ENCODE assay signal across 9 mouse cellular contexts in the genomic region with DNA sequence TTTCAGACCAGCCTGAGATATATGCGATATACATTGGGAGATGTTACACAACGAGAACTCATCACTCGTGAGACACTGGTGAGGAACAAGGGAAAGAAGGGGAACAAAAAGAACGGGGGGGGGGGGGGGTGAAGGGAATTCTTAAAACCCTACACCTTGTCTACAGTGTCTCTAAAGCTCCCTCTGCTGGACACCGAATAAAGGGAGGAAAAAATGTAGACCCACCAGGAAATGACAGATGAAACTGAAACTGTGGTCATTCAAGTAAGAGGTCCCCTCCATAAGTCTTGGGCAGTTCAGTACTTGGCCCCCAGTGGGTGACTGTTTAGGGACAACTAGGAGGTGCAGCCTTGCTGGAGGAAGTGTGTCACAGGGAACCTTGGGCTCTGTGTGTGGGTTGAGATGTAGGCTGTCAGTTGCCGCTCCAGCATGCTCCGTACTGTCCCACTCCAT. TPM values are rescaled to one million over a fixed set of nuclear protein-coding genes. Genes with fewer than 3 reads are reported as not detected.
DNase-seq lines count a peak whose midpoint lies in the region; ATAC-seq and TF ChIP-seq lines count a peak whose summit lies in the region.
"Had no signal": no experiment of that assay in that cellular context is flagged by ENCODE, and none has a peak within 500 bp of the region (broad histone marks: within the 10 kb centered on the region; RNA-seq: fewer than 3 reads in every experiment).

No protein-coding gene starts in this region.

- ATAC-seq in midbrain, embryonic 14.5 days (ENCODE audit: low FRiP score, low TSS enrichment), result no peak
- ATAC-seq in midbrain, embryonic 16.5 days, result no peak
- peak; percentile 34 for ATAC-seq in intestine, embryonic 15.5 days
- peak; percentile 47; the same call in 1 of the 2 replicates for ATAC-seq in lung, postnatal 0 days
- ATAC-seq in midbrain, embryonic 13.5 days, result no peak

- no peak overlapping the region for H3K27ac ChIP-seq in midbrain, embryonic 14.5 days (replicated peaks; ENCODE audit: low read depth, low read length)
- no peak overlapping the region for H3K27ac ChIP-seq in midbrain, embryonic 16.5 days (ENCODE audit: low read length)
- no peak overlapping the region for H3K27ac ChIP-seq in intestine, embryonic 15.5 days
- no peak overlapping the region for H3K27ac ChIP-seq in lung, postnatal 0 days (ENCODE audit: low read length)
- no peak overlapping the region for H3K27ac ChIP-seq in midbrain, embryonic 13.5 days

- peaks cover 12% of the 10 kb centered on the region; the same call in 1 of the 2 replicates for H3K36me3 ChIP-seq in midbrain, embryonic 14.5 days (ENCODE audit: control insufficient read depth, insufficient read depth, low read length)
- H3K36me3 ChIP-seq in midbrain, embryonic 16.5 days (ENCODE audit: control insufficient read depth, insufficient read depth, low read length), result no peaks in the 10 kb centered on the region
- H3K36me3 ChIP-seq in intestine, embryonic 15.5 days, result no peaks in the 10 kb centered on the region; the same call in 1 of the 2 replicates
- no peaks in the 10 kb centered on the region; the same call in 1 of the 2 replicates for H3K36me3 ChIP-seq in lung, postnatal 0 days (ENCODE audit: insufficient read depth, low read length)
- H3K36me3 ChIP-seq in midbrain, embryonic 13.5 days, result peaks cover 6% of the 10 kb centered on the region; the same call in 1 of the 2 replicates

- WGBS in midbrain, embryonic 14.5 days, result 62% methylated on average over 7 of the region's 7 CpGs
- WGBS in midbrain, embryonic 16.5 days, result 62% methylated on average over 7 of the region's 7 CpGs
- WGBS in intestine, embryonic 15.5 days, result 66% methylated on average over 7 of the region's 7 CpGs
- 56% methylated on average over 7 of the region's 7 CpGs for WGBS in lung, postnatal 0 days
- 66% methylated on average over 7 of the region's 7 CpGs for WGBS in midbrain, embryonic 13.5 days

- H3K4me2 ChIP-seq in midbrain, embryonic 14.5 days (ENCODE audit: low read length), result no peak overlapping the region
- H3K4me2 ChIP-seq in midbrain, embryonic 16.5 days (ENCODE audit: low read length), result no peak overlapping the region
- no peak overlapping the region for H3K4me2 ChIP-seq in intestine, embryonic 15.5 days (replicated peaks)
- H3K4me2 ChIP-seq in lung, postnatal 0 days (replicated peaks; ENCODE audit: low read depth, low read length), result no peak overlapping the region
- H3K4me2 ChIP-seq in midbrain, embryonic 13.5 days (replicated peaks), result no peak overlapping the region

- H3K4me3 ChIP-seq in midbrain, embryonic 14.5 days (replicated peaks; ENCODE audit: low read depth, low read length), result no peak overlapping the region
- no peak overlapping the region for H3K4me3 ChIP-seq in midbrain, embryonic 16.5 days (ENCODE audit: low read depth, low read length)
- no peak overlapping the region for H3K4me3 ChIP-seq in intestine, embryonic 15.5 days (replicated peaks)
- H3K4me3 ChIP-seq in lung, postnatal 0 days (ENCODE audit: low read depth, low read length), result no peak overlapping the region
- no peak overlapping the region for H3K4me3 ChIP-seq in midbrain, embryonic 13.5 days (replicated peaks)

- H3K27me3 ChIP-seq in midbrain, embryonic 14.5 days (ENCODE audit: control insufficient read depth, insufficient read depth, low read length), result no peaks in the 10 kb centered on the region
- H3K27me3 ChIP-seq in midbrain, embryonic 16.5 days (ENCODE audit: control insufficient read depth, insufficient read depth, low read depth, low read length), result no peaks in the 10 kb centered on the region
- H3K27me3 ChIP-seq in intestine, embryonic 15.5 days (replicated peaks), result no peaks in the 10 kb centered on the region
- H3K27me3 ChIP-seq in lung, postnatal 0 days (replicated peaks; ENCODE audit: insufficient read depth, low read length), result no peaks in the 10 kb centered on the region
- H3K27me3 ChIP-seq in midbrain, embryonic 13.5 days, result no peaks in the 10 kb centered on the region

- TF ChIP-seq EP300 in lung, postnatal 0 days (IDR thresholded peaks at IDR 0.05), result no peak

- peak; percentile 68 for TF ChIP-seq CTCF in lung, postnatal 0 days (IDR thresholded peaks at IDR 0.05)

- H3K9ac ChIP-seq in midbrain, embryonic 14.5 days (replicated peaks; ENCODE audit: low read length), result no peak overlapping the region
- H3K9ac ChIP-seq in midbrain, embryonic 16.5 days (ENCODE audit: low read depth, low read length), result no peak overlapping the region
- no peak overlapping the region for H3K9ac ChIP-seq in intestine, embryonic 15.5 days
- H3K9ac ChIP-seq in lung, postnatal 0 days (replicated peaks; ENCODE audit: low read depth), result no peak overlapping the region
- no peak overlapping the region for H3K9ac ChIP-seq in midbrain, embryonic 13.5 days (replicated peaks)

- no peaks in the 10 kb centered on the region for H3K4me1 ChIP-seq in midbrain, embryonic 14.5 days (ENCODE audit: control insufficient read depth, insufficient read depth, low read length)
- peaks cover 2% of the 10 kb centered on the region; the same call in 1 of the 2 replicates for H3K4me1 ChIP-seq in midbrain, embryonic 16.5 days (ENCODE audit: control insufficient read depth, insufficient read depth, low read length)
- no peaks in the 10 kb centered on the region for H3K4me1 ChIP-seq in intestine, embryonic 15.5 days (replicated peaks)
- H3K4me1 ChIP-seq in lung, postnatal 0 days (ENCODE audit: insufficient read depth, low read depth, low read length), result no peaks in the 10 kb centered on the region
- peaks cover 10% of the 10 kb centered on the region; the same call in 1 of the 2 replicates for H3K4me1 ChIP-seq in midbrain, embryonic 13.5 days (replicated peaks)

- H3K9me3 ChIP-seq in midbrain, embryonic 14.5 days (ENCODE audit: control insufficient read depth, low read length), result no peaks in the 10 kb centered on the region
- no peaks in the 10 kb centered on the region for H3K9me3 ChIP-seq in midbrain, embryonic 16.5 days (replicated peaks; ENCODE audit: control insufficient read depth, low read length, poor library complexity, severe bottlenecking)
- H3K9me3 ChIP-seq in intestine, embryonic 15.5 days, result no peaks in the 10 kb centered on the region
- no peaks in the 10 kb centered on the region for H3K9me3 ChIP-seq in lung, postnatal 0 days (ENCODE audit: low read length)
- no peaks in the 10 kb centered on the region for H3K9me3 ChIP-seq in midbrain, embryonic 13.5 days

- peak; percentile 26 for DNase-seq in adrenal gland, adult 2 months
- DNase-seq in adrenal gland, adult 18-20 months (ENCODE audit: low spot score in 2 of 2), result no peak
- DNase-seq in midbrain, embryonic 14.5 days, result peak; percentile 62
- peak; percentile 50 for DNase-seq in embryo, embryonic 11 days
- peak; percentile 72 for DNase-seq in lung, postnatal 0 days (ENCODE audit: low spot score)

RNA-seq across cellular contexts. Expression of gene Mylk3, which starts 21.9 kb away (rescaled TPM):
- under 1 TPM; 0.23 to 0.62 TPM for total RNA-seq in adrenal gland, adult 2 months (2021)
- 0.03 and 0.15 TPM in 2 replicates for polyA plus RNA-seq in adrenal gland, adult 2 months (2012; rRNA removed)
- total RNA-seq in adrenal gland, adult 18-20 months (2021), result under 1 TPM; 0.45 to 0.70 TPM
- 0.15 and 0.36 TPM in 2 replicates for polyA plus RNA-seq in midbrain, embryonic 14.5 days (2014; fragmentation: Nextera tagmentation; extraction: Ambion mirVana)
- 0.09 and 0.36 TPM in 2 replicates for polyA plus RNA-seq in midbrain, embryonic 16.5 days (2015; fragmentation: Nextera tagmentation; extraction: Ambion mirVana)
- polyA plus RNA-seq in intestine, embryonic 15.5 days (2015; fragmentation: Nextera tagmentation; extraction: Ambion mirVana), result 11.0 and 11.2 TPM in 2 replicates
- 2.6 and 4.7 TPM in 2 replicates for polyA plus RNA-seq in lung, postnatal 0 days (2015; fragmentation: Nextera tagmentation; extraction: Ambion mirVana)
- 0.07 and 0.09 TPM in 2 replicates for polyA plus RNA-seq in midbrain, embryonic 13.5 days (2015; fragmentation: Nextera tagmentation; extraction: Ambion mirVana)
- polyA plus RNA-seq: C2C12 had no signal

RNA-seq across cellular contexts. Expression of gene 4921524J17Rik, which starts 24.6 kb away (rescaled TPM):
- total RNA-seq in adrenal gland, adult 2 months (2021), result 10 to 100 TPM; 20.4 to 46.6 TPM
- 1.8 and 3.2 TPM in 2 replicates for polyA plus RNA-seq in adrenal gland, adult 2 months (2012; rRNA removed)
- 10 to 100 TPM; 16.8 to 34.1 TPM for total RNA-seq in adrenal gland, adult 18-20 months (2021)
- polyA plus RNA-seq in midbrain, embryonic 14.5 days (2014; fragmentation: Nextera tagmentation; extraction: Ambion mirVana), result 40.9 and 41.1 TPM in 2 replicates
- polyA plus RNA-seq in midbrain, embryonic 16.5 days (2015; fragmentation: Nextera tagmentation; extraction: Ambion mirVana), result 46.5 and 48.6 TPM in 2 replicates
- polyA plus RNA-seq in intestine, embryonic 15.5 days (2015; fragmentation: Nextera tagmentation; extraction: Ambion mirVana), result 36.5 and 39.0 TPM in 2 replicates
- polyA plus RNA-seq in lung, postnatal 0 days (2015; fragmentation: Nextera tagmentation; extraction: Ambion mirVana), result 41.9 and 42.4 TPM in 2 replicates
- polyA plus RNA-seq in midbrain, embryonic 13.5 days (2015; fragmentation: Nextera tagmentation; extraction: Ambion mirVana), result 39.4 and 46.3 TPM in 2 replicates

Comparison
In these comparisons a context has a peak if more than half of its experiments do, and no peak if none do; other contexts are left out.
1. DNase-seq: peak in adrenal gland, adult 2 months (single experiment), midbrain, embryonic 14.5 days (single experiment), embryo, embryonic 11 days (single experiment) and lung, postnatal 0 days (single experiment); none in adrenal gland, adult 18-20 months (0 of 2).
2. ATAC-seq: peak in intestine, embryonic 15.5 days (single experiment) and lung, postnatal 0 days (single experiment); none in midbrain, embryonic 14.5 days (single experiment), midbrain, embryonic 16.5 days (single experiment) and midbrain, embryonic 13.5 days (single experiment).